Mouse (Mus musculus) A20 (cell line): ENCODE data around the gene Bag6.

Experiments
- DNase-seq: peaks from one replicate; pipeline ENCODE4 v3.0.0-alpha.2; 2011; ENCODE audit warnings: low read depth, low spot score

Bag6 gene

DNA sequence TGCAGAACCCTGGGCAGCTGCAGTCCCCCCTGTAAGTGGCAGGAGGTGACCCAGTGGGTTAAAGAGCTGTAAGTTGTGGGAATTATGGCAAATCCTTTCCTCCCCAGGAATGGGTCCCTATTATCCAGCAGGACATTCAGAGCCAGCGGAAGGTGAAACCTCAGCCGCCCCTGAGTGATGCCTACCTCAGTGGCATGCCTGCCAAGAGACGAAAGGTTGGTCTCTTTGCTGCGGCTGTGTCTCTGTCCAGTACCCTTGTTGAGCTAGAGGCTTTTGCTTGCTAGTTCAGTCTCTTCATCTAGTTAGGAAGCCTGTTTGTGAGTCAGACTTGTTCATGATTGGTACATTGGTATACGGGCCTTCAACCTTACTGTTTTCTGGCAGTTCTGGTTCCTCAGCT lies 11.2 kb downstream of the Bag6 start:
- DNase-seq: no peak

DNA sequence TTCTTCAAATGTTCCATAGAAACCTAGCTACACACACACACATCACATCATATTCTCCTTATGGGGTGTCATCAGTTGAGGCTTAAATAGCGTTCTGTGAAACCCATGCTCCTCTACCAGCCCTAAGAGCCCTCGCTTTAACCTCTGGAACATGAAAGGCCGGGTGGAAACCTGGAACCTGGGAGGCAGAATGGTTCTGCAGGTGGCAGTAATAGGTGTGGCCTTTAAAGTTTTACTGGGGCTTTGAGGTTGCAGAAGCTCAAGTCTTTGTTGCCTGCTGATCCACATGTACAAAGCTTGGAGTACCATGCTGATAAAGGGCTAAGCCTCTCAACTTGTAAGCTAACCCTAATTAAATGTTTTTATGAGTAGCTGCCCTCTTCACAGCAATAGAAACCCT lies 12.4 kb downstream of the Bag6 start:
- DNase-seq: no peak

DNA sequence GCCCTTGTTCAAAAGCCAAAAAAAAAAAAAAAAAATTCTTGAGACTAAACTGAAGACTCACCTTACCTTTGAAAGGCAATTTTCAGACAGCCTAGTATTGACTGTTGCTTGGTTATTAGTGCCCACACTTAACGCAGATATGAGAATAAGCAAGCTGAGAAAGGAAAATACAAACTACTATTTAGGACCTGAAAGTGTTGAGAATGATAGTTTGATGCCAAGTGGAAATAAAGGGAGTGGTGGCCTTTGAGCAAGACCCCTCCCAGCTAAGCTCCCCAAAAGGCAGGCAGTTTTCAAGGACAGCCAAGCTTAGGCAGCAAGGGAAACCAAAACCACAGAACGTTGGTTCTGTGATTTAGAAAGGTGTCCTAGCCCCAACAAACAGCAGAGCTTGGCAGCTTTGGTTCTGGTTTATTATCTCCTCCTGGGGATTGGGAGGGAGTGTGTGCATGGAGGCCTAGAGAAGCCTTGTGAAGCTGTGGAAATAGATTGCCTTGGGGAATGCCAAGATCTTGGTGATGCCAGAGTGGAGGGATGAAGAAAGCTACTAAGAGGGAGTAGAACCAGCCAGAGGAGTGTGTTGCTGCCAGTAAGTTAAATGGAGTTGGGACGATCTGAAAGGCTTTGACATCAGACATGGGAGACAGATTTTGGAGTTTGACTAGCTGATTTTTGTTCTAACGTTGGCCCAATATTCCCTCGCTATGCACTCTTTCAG lies 13.1 kb downstream of the Bag6 start:
- DNase-seq: no peak

DNA sequence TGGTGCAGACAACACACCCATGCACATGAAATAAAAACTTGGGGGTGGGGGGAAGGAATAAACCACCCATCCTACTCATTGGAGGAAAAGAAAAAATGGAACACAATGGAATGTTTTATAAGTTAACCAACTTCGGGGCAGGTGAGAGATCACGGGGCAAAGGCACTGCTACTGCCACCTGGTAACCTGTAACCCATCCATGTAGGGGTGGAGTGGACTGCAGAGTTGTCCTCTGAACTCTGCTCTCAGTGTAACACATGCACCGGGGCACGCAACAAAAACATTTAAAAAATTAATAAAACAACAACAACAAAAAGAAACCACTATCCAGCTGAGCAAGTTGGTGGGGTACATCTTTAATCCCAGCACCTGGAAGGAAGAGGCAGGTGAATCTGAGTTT lies 17.1 kb downstream of the Bag6 start:
- no peak for DNase-seq

DNA sequence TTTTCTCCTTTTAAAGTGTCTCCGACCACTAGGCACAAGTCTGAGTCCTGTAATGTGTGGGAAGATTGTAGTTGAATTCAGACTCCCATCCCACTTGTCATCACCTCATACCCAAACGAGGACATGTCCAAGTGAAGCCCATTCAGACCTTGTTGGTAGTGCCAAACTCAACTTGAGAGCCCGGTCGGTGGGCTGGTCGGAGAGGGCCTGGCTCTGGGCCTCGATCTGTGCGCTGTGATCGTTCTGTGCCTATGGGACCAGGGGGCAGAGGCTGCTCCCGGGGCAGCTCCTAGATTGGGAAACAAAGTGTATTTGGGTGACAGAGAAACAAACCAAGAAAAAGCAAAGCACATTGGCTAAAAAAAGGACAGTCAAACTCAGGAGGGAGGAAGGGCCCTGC lies 18.1 kb downstream of the Bag6 start:
- DNase-seq: no peak

DNA sequence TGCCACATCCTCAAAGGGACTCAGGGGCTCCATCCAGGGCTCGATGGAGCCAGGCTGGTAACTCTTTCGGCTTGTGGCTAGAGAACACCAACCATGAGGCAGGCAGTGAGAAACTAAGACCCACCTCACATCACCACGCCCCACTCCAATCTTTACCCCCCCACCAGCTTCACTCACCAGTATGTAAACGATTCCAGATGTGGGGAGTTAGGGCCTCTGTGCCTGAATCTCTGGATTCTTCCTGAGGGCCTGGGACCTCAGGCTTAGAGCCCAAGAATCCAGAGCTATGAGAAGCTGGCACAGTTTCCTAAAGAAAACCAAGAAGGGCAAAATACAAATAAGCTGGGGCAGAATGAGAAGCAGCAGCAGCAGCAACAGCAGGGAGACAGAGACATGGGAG lies 19.0 kb downstream of the Bag6 start:
- no peak for DNase-seq

DNA sequence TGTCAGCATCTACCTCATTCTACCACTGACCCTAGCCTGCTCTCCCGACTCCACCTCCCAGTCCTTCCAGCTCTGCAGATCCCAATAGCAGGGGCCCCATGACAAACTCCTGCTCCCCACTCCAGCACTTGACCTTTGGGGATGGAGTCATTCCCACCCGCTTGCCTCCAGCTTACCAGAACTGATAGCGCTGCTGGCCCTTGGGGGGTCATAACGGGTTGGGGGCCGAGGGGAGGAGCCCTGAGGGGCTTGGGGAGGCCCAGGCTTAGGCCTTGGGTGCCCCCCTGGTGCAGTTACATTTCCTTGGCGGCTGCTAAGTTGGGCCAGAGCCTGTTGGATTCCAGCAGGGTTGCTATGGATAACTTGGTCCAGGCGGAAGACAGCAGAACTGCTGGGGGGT lies 19.6 kb downstream of the Bag6 start:
- DNase-seq: no peak

DNA sequence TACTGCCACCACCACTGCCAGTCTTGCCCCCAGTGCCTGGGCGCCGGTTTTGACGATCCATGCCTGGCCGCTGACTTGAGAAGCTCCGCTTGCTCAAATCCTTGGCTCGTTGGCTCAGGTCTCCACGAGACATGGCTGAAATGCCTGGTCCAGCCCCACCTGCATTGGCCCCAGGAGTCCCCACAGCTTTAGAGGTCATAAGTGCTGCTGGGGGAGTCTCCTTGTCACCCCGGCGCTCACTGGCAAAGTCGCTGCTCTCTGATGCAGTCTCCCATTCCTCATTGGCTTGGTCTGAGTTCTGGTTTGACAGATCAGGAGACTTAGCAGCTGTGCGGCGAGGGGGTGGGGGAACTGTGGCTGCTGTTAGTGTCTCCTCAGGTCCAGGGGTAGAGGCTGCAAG lies 20.5 kb downstream of the Bag6 start:
- no peak for DNase-seq

DNA sequence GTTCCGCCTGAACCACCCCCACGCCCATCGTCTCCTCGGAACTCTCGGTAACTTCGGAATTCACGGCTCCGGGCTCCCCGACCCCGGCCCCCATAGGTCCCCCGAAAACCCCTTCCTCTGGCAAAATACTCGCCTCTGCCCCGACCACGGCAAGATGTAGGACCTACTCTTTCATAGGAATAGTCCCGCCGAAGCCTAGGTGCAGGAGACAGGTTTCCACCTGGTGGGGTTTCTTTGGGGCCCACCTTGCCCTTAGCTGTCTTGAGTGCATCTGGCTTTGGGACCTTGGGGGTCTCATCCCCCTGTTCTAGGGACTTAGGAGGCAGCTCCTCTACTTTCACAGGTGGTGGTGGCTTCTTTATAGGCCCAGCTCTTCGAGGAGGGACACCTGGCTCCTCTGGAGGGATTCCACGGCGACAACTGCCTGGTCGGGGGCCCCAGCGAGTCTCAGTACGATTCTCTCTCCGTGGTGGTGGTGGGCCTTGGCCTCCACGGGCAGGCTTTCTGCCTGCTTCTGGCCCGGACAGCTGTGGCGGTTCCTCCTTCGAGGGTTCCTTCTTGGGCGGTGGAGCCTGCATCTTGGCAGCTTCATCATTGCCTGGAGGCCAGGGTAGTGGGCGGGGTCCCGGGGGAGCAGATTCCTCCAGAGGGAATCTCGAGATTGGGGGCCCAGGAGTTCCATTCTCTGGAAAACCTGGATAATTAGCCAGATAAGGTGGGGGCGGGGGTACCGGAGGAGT lies 21.7 kb downstream of the Bag6 start:
- DNase-seq: no peak

DNA sequence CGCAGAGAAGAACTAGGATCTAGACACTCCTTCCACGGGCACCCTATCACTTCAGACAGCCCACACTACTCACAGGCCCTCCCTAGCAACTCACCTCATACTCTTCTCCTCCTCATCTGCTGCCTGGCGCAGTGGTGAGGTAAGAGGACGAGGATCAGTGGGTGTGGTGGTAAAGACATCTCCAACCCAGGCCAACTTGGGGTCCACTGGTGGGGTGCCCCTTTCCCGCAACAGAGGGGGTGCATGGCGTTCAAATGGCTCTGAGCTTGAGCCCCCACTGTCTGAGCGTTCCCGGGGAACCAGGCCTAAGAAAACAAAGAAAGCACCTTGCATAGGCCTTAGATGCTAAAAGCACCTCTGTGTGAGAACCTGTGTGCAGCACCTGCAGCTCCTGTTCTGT lies 22.3 kb downstream of the Bag6 start:
- DNase-seq: no peak

DNA sequence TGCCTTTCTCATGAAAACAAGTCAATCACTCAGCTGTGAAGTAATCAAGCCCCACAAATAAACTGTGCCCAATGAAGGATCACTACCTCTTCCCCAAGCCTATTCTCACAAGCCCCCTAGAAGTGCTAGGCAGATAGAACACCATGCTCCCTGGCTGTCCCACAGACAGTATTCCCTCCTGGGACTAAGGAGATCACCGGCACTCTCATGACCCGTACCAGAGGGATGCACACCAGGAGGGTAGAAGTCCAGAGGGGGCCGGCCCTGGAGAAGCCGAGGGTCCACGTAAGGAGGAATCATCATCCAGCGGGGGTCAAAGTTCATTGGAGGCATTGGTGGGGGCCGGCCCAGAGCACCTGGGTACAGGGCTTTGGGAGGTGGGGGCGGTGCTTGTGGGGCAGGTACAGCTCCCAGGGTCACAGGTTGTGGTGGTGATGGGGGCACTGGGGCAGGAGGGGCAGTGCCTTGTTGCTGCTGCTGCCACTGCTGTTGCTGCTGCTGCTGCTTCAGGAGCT lies 22.7 kb downstream of the Bag6 start:
- no peak for DNase-seq

DNA sequence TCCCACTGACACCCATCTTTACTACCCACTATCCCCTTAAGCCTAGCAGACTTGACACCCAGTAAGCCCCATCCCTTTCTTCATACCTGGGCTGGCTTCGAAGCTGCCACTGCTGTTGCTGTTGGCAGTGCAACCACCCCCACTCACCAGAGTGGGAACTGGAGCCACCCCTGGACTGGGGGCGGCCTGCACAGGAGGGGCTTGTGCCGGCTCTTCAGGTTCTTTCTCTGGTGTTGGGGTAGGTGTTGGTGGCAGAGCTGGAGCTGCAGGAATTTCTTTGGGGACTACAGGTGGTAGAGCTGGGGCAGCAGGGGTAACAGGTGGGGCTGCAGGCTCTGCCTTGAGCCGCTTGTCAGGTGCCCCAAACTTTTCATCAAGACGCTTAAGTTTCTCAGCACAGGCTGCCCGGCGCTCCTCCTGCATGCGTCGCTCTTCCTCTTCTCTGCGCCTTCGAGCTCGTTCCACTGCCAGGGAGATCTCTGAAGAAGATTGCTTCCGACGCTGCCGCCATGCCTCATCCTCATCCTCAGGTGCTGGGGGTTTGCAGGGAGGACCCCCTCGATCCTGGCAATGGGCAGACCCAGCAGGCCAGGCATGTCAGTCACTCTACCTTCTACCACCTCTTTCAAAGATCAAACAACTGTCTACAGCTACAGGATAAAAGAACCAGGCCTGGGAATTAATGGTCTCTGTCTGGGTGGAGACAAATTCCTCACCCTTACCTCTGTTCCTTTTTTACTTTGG lies 24.0 kb downstream of the Bag6 start:
- no peak for DNase-seq

DNA sequence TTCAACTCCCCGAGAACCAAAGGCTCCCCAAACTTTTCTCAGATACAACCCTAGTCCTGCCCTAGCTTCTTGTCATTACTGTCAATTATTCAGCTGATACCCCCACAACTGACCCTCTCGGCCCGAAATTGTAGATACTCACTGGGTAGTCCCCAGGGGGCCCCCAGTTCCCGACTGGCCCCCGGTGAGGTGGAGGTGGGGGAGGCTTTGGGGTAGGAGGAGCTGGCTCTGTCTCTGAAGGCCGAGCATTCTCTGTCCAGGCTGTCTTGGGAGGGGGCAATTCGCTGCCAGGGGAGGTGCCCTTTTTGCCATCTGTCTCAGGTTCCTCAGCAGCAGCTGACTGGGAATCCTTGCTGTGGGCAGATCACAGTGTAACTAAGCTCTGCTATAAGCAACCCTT lies 24.7 kb downstream of the Bag6 start:
- no peak for DNase-seq

DNA sequence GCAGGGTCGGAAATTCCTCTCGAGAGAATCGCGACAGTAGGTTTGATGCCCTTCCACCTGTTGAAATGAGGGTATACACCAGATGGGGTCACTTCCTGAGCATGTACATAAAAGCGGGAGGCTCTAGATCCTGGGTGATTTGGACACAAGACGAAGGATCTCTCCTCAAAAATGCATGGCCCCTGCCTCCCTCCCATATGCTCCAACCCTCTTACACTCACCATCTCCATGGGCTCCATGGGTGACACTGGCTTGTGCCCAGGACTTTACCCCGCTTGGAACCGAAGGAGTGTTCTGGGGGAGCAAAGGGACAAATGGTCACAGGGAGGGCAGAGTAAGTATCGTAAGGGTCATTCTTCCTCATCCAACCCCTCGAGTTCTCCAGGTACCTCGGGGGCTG lies 26.4 kb downstream of the Bag6 start:
- no peak for DNase-seq

DNA sequence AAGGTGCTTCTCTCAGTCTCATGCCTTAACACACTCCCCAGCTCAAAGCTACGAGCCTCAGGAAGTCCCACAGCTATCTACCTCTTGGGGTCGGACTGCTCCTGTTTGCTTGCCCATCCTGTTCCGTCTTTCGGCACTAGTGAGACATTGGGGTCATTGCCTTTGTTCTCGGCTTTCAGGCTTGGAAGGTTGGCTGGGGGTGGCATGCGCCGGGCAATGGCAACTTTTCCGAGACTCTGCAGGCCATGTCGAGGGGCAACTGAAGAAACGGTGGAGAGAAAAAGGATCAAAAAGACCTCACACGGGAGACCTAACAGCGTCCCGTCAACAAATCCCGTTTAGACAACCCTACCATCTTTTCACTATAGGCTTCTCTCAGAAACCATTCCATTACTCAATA lies 27.1 kb downstream of the Bag6 start:
- DNase-seq: no peak

DNA sequence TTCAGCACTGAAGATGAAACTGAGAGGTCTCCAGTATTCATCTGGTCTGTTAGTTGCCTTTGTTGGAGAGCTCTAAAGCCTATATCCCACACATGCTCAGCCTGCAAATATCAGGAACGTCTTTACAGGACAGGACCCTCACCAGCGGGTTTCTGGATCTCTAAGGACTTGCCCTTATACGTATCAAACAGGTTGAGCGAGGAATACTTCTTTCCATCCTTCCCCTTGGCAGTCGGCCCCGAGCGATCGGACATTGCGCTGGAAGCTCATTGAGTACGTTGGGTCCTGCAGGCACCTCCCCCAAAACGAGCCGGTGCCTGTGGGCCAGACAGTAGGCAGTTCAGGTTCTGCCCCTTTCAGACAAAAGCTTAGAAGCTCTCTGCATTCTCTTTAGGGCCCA lies 27.8 kb downstream of the Bag6 start:
- no peak for DNase-seq

DNA sequence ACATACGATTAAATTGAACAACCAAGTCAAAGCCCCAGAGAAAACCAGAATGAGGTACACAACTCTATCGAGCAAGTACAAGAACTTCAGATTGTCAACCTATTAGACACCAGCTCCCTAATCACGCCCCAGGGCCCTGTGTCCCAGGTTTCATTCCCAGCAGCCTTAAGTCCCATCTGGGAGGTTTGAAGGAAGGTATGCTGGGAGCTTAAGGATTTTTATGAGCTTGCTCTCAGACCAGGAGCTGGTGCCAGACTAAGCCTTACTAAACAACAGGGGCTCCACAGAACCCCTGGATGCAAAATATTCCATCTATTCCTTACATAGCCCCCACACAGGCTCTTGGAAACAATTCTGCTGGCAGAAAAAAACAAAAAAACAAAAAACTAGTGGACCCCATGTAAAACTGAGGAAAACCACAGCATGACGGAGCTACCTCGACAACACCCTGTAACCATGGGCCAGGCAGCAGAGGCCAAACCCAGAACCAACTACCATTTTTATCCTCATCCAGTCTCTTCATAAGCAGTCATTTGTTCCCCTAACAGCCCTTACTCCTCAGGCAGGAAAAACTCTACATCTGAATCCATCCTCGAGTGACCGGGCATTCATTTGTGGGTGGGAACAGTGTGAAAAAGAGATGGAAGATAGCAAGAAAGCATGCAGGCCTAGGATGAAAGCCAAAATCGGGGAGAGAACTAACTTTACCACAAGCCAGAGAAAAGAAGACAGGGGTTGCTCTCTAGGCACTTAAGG lies 28.5 kb downstream of the Bag6 start:
- DNase-seq: no peak

DNA sequence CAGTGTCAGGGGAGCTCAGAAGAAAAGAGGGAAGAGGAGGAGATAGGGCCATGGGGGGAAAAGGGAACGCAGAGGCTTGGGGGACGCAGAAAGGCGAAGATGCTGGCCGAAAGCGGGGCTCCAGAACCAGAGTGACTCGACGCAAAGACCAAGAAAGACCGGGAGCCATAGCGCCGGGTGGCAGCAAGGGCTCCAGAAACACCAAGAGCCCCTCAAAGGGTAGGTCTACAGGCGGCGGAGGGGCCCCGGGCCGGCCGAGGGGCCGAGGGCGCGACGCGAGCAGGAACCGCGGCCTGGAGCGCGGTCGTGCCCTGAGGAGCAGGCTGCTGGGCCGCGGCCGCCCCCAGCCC lies 29.2 kb downstream of the Bag6 start:
- peak; percentile 33 for DNase-seq

DNA sequence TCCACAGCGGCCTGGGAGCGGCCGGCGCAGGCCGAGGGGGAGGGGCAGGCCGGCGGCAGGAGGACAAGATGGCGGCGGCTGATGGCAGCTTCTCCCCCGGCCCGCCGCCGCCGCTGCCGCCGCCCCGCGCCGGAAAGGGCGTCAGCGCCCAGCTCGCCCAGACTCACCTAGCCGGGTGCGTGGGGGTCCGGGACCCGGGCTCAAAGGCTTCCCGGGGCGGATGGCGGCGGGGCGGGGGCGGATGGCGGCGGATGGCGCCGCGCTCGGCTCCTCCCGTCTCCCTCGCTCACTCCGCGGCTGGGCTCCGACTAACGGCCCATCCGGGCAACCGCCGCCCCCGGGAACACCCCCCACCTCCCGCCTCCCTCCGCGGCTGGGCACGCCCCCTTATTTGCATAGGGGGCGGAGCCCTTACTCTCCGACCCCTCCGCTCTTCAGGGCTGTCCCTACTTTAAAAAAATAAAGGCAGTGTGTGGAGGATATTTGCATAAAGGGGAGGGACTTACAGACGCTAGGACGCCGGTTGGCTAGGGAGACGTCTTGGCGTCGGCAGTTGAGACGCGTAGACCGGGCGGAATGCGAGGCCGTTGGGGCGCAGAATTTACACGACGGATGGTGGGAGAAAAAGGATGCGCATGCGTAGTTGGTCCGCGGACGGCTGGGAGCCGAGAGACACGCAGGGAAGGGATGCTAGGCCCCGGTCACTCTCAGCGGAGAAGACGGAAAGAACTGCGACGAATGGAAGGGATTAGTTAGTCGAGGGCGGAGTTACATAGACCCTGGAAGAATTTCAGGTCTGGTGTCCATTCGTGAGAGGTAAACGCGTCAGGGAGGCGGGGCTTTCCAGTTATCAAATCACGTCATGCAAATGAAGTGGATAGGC lies 29.8 kb downstream of the Bag6 start, which contains the start of gene Prrc2a:
Prrc2a (minus strand) TSS at position 330 of the 883 bp plus-strand sequence.
- peak; percentile 99 for DNase-seq

DNA sequence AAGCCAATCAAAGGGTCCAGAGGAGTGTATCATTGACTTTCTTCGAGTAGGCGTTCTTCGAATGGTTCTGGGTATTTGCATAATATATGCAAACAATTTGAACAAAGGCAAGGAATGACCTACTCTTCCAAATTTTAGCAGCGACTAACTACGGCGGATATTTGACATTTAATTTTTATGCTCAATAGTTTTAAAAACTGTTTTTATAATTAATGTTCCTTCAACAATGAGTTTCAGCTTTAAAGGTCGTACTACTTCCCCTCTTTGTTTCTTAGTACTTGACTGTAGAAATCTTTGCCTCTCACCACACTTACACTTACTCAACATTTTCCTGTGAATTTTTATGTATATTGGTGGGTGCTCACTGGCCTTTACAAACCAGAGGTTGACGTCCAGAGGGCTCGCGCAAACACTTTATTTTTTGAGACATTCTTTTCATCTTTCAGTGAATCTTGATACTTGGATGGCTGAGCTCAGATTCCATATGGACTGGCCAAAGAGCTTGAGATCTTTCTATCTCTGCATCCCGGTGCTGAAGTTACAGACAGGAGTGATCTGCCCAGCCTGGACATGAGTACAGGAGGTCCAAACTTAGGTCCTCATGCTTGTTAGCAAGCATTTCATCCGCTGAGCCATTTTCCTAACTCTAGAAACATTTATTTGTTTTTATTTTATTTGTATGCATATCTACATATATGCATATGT lies 30.6 kb downstream of the Bag6 start:
- peak; percentile 35 for DNase-seq
